Mouse (Mus musculus): ENCODE results near the gene Gpr61.

Gene Gpr61

DNA sequence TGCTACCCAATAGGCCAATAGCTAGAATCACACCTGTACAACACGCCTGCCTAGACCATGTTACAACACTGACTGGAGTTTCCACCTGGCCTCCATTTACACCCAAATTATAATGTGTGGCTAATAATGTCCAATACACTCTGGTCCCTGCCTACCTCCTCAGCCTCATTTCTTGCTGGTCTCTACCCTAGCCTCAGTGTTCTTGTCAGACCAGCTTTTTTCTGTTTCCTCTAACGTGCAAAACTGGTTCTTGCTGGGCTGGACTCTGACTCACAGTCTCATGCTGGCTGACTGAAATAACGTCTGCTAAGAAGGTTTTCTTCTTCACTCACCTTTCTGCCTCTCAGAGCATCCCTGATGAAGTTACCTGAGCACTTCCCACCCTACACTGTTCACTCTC, 28.4 kb downstream of the Gpr61 start:
- DNase-seq = no peak

DNA sequence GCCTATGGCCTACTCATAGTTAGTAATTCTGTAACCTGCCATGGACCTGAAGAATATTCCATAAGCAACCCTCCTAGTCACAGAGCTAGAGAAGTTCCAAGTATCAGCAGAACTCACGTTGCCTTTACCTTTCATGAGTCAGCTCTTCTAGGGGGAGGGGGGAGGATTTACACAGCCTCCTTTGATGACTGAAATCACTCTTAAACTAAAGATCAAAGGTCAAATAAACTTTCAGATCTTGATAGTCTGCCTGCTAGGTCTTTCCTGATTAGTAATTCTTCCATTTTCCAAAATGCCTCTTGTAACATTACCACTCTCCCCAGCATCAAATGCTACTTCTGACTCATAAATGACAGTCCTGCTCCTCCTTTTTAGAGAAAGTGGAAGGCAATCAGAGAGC, 30.6 kb downstream of the Gpr61 start:
- DNase-seq = no peak

DNA sequence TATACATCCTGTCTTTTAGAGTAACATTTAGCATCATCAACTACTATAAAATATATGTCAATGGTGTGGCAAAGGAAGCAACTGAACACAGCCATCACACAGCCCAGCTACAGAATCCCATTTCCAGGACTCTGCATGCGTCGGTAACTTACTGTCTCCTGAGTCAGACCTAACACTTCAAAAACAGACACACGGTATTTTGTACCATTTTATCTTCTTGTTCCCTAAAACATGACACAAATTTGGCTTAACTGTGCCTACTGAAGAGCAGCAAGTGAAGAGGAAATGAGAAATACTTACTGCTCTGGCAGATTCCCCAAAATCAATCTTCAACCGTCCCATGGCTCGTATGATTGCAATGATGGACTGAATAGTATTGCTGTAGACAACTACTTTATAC, 31.4 kb downstream of the Gpr61 start:
- DNase-seq = no peak

DNA sequence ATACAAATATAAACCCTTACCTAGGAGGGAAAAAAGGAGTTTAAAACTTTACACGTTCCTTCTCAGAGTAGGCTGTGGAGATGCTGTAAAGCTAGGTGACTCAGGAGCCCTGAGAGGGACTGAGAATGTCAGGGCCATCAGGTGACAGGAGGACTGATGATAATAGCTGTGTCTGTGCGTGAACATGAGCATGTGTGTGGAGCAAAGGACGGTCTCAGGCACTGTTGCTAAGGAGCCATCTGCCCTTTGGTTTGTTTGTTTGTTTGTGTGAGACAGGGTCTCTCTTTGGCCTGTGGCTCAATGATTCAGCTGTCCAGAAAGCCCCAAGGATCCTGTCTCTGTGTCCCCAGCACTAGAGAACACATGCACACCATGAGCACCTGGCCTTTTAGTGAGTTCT, 33.6 kb downstream of the Gpr61 start:
- DNase-seq = no peak

DNA sequence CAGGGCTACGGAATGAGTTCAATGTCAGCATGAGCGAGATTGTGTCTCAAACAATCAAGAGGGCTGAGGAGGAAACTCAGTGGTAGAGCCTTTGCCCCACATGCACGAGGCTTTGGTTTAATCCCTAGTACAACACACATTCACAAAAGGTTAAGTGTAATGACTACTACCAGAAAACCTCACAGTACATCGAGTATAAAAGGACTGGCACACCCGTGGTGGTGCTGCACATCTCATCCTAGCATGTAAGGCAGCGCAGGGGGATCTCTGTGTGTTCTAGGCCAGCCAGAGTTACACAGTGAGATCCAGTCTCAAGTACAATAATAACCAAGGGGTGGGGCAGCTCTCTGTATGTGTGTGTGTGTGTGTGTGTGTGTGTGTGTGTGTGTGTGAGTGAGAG, 37.2 kb downstream of the Gpr61 start:
- DNase-seq = no peak

DNA sequence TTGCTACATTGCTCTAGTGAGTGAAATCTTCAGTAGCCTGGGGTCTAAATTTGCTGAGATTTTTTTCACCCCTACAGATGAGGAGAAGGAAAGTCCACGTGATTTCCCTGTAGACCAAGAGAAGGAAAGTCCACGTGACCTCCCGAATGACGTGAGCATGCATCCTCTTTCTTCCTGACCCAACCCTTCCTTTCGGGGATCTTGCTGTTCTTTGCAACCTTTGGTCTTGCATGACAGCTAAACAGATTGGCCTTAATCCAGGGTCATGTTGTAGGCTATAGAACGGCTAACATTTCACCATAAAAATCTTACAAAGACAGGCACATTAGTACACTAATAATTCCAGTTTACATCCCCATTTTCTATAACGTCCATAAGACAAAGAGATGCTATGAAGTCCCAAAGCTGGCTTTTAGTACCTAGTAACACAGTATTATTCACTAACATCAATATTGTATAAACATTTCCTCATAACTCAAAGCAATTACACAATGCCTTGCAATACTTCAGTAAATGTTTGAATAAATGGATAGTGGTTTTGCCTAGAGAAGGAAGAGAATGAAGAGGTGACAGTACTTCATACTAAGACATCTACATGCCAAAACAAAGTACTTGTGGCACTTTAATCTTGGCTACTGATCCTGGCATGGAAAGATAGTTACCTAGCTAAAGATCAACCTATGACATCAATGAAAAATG, 40.9 kb downstream of the Gpr61 start:
- no peak for DNase-seq

DNA sequence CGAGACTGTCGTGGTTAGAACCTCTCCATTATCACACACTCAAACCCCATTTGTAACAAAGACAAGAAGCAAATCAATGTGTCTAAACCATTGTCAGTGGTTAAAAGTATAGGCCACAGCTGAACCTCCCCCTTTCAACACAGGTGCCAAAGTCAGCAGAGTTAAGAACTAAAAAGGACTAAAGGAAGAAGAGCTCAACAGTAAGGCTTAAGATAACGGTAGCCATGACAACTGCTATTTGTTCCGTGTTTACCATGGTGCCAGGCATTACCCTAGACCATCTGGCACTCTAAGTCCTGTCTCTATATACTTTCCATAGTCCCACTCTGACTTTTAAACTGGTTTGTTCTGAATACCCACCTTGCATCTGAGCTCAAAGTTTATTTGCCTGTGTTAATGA, 42.0 kb downstream of the Gpr61 start:
- DNase-seq = no peak

DNA sequence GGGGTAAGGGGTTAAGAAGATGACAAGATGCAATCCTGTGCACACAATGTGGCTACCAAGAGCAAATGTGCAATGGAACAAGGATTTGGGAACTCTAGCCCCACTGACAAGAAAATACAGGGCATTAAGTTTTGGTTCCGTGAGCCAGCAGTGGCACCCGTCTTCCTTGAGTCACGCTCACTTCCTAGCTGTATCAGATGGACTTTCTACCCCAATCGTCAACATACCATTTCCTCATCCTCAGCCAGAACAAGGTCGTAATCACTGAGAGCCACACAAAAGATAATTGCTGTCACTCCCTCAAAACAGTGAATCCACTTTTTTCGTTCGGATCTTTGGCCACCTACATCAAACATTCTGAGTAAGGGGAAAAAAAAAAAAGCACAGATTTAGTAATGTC, 42.4 kb downstream of the Gpr61 start:
- no peak for DNase-seq

DNA sequence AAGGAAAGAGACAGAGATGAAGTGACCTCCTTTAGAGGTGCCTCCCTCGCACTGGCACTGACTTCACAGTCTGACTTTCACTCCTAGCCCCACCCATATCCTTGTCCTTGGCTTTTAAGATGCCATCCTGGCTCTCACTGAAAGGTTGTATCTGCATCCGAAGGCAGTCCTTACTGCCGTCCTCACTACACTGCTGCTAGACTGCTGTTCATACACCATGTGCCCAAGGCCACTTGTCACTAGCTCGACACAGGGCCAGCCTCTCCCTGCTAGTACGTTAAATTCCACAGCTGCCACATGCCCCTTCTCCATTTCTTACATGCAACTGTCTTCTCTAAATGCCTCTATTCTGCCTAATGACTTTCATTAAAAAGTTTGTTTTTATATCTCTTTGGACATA, 43.4 kb downstream of the Gpr61 start:
- no peak for DNase-seq

DNA sequence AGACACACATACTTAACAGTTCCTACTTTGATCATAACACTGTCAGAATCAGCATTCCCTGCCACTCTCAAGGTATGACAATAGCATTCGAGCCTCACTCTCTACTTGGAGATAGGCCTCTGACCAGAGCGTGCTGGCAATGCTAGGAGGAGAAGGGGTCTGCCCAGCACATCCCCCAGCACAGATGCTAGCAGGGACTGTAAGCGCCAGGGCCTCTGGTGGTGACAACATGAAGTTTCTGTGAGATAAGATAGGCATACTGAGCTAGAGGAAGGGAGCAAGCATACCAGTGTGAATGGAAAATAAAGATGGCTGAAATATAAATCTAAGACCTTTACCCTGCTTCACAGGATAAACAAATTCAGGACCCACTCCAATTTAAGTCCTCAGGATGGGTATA, 49.4 kb downstream of the Gpr61 start:
- no peak for DNase-seq

DNA sequence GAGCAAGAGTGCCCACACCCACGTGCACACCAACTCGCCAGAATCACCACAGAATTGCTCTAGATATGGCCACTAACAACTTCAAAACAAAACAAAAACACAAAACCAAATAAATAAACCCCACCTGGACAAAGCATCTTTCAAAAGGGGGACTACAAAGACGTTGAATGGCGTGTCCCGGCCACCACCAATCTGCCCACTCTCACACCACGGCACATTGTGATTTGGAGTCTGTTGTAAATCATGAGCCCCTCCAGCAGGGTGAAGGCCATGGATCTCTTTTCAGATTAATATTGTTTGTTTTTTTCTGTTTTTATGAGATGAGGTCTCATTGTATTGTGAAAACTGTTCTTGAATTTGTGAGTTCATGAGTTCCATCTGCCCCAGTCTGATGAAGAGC, 52.6 kb downstream of the Gpr61 start:
- DNase-seq = no peak

DNA sequence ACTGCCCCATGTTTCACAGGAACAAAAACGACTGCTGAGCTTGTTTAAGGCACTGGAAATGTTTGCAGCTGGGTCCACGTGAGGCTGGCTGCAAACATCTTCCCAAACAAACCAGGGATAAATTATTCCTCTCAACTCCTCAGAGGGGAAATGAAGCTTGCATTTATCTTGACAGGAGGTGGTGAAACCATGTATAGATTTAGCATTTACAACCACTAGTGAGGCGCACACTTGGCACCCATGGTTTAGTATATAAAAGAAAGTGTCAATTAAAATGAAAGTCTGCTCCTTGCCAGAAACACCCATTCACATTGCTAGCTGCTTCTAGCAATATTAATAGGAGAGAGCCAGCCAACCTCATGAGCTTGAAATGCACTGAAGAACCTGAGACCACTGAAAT, 53.1 kb downstream of the Gpr61 start:
- no peak for DNase-seq

Measured in cerebellum, adult 11 months (tissue).